In the genomic region with DNA sequence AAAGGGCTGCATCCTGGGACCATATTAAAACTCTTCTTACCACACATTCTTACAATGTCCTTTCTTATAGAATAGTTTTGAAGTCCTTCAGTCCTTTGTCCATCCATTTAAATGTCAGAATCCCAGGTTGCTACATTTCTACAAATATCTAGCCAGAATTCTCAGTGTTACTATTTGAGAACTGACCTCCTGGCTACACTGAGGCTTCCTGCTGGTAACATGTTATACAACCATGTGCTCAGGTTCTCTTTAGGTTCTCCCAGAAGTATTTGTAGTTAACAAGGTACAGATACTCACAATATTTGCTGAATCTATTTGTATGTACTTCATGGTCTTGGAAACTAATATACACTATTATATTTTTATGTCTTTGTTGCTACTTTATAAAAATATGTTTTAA, we compare ENCODE assay signal across 8 mouse cellular contexts.
"Had no signal": no experiment of that assay in that cellular context is flagged by ENCODE, and none has a peak within 500 bp of the region (broad histone marks: within the 10 kb centered on the region; RNA-seq: fewer than 3 reads in every experiment).

No protein-coding gene starts in this region.

- DNase-seq: kidney, postnatal 14 days; lung, adult 2 months; lung, postnatal 36 days; midbrain, embryonic 14.5 days; right cerebral cortex, postnatal 4 days; spleen, adult 18-20 months; thymus, adult 2 months; thymus, postnatal 25 days had no signal
